Mouse (Mus musculus): ENCODE data around the gene Cdk16.

DNA sequence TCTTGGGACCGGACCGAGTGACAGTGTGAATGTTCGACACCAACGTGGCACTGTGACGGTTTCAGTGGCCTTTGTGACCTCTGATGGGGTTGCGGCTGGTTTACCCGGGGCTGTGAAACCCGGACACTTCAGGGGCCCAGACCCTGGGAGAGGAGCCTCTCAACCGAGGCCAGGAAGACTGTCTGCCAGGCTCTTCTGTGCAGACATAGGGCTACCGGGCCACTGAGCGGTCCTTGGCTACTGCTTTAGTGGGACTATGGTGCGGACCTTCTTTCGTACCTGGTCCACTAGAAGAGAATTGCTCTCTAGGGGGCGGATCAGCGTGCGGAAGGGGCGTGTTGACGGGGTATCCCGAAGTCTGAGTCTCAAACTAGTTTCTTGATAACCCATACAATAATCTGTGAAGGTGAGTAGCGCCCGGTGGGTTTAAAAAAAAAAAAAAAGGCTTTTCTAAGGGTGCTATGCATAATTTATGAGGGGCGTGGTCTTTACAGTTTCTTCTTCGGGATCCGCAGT lies 28.8 kb upstream of the Cdk16 start:
- TF ChIP-seq CTCF (IDR thresholded peaks at IDR 0.05; ENCODE audit: low read depth) (no peak), EP300 (IDR thresholded peaks at IDR 0.05; ENCODE audit: low read depth) (no peak)

Measured in heart, postnatal 0 days (tissue).